Mouse (Mus musculus): ENCODE results near the gene Acoxl.

GRCm38 (mm10) chr2:128095270-128095669 lies 256.6 kb downstream of the Acoxl start:
- TF ChIP-seq POLR2A (IDR thresholded peaks at IDR 0.05; ENCODE audit: control insufficient read depth, extremely low read depth, insufficient read depth, low read length, poor library complexity): no peak
- no peak for TF ChIP-seq CTCF (IDR thresholded peaks at IDR 0.05; ENCODE audit: borderline replicate concordance, control insufficient read depth, extremely low read depth, insufficient read depth, low read length, poor library complexity)
